Mouse (Mus musculus) embryonic facial prominence, embryonic 11.5 days (tissue): Measurements from ENCODE around the gene Kctd20. TPM values are rescaled to one million over a fixed set of nuclear protein-coding genes. Genes with fewer than 3 reads are reported as not detected.

ENCODE experiments used
- ATAC-seq: fragments of 200-750 bp; cut with Nextera tagmentation; replicated peaks from 2 replicates; pipeline ENCODE4 v1.8.0; 2017; ENCODE audit warnings: low read depth; ENCODE audit not compliant: insufficient number of reproducible peaks, low FRiP score, low TSS enrichment
- DNase-seq: peaks from one replicate; pipeline ENCODE4 v3.0.0-alpha.2; 2015; ENCODE audit warnings: low spot score
- H3K27ac ChIP-seq: fragments of 300-500 bp; sonication (generic); replicated peaks from 2 replicates; pipeline ENCODE4 v1.5.1; 2014; ENCODE audit warnings: mild to moderate bottlenecking, low read depth, low read length, control low read depth
- H3K27me3 ChIP-seq: fragments of 300-500 bp; sonication (generic); 2 replicates; pipeline ENCODE4 v1.6.1; 2014; ENCODE audit warnings: mild to moderate bottlenecking, low read length, moderate library complexity, mixed read lengths; ENCODE audit not compliant: control insufficient read depth, insufficient read depth
- H3K36me3 ChIP-seq: fragments of 300-500 bp; sonication (generic); replicated peaks from 2 replicates; pipeline ENCODE4 v1.6.1; 2014; ENCODE audit warnings: low read depth, mild to moderate bottlenecking, low read length, moderate library complexity, mixed read lengths; ENCODE audit not compliant: control insufficient read depth, insufficient read depth
- H3K4me1 ChIP-seq: fragments of 300-500 bp; sonication (generic); 2 replicates; pipeline ENCODE4 v1.6.1; 2014; ENCODE audit warnings: low read length, mixed read lengths; ENCODE audit not compliant: control insufficient read depth, insufficient read depth
- H3K4me2 ChIP-seq: fragments of 300-500 bp; sonication (generic); 2 replicates; pipeline ENCODE4 v1.6.1; 2014; ENCODE audit warnings: low read depth, mild to moderate bottlenecking, control low read depth, low read length, moderate library complexity
- H3K4me3 ChIP-seq: fragments of 300-500 bp; sonication (generic); 2 replicates; pipeline ENCODE4 v1.5.1; 2014; ENCODE audit warnings: low read depth, low read length, control low read depth
- H3K9ac ChIP-seq: fragments of 300-500 bp; sonication (generic); replicated peaks from 2 replicates; pipeline ENCODE4 v1.6.1; 2014; ENCODE audit warnings: mild to moderate bottlenecking, control low read depth, low read length
- H3K9me3 ChIP-seq: fragments of 300-500 bp; sonication (generic); replicated peaks from 2 replicates; pipeline ENCODE4 v1.6.1; 2016; ENCODE audit warnings: mild to moderate bottlenecking, low read length, inconsistent platforms, mixed read lengths; ENCODE audit not compliant: control insufficient read depth
- WGBS: fragments of 180-500 bp; shearing (Covaris S2); extraction: QIAGEN DNeasy Blood & Tissue Kit; methylation state at CpG from one replicate; pipeline ENCODE4 v1.1.7; 2014; 5-methylcytosine and 5-hydroxymethylcytosine counted together
- polyA plus RNA-seq: library from polyadenylated mRNA; unstranded; fragments of >200 nt; fragmentation: Nextera tagmentation; extraction: Ambion mirVana; gene quantifications from 2 replicates; pipeline ENCODE4 v1.2.1, GENCODE M21; 2014

Gene Kctd20
- polyA plus RNA-seq, 1 experiment from 2014 or later: 109 TPM

DNA sequence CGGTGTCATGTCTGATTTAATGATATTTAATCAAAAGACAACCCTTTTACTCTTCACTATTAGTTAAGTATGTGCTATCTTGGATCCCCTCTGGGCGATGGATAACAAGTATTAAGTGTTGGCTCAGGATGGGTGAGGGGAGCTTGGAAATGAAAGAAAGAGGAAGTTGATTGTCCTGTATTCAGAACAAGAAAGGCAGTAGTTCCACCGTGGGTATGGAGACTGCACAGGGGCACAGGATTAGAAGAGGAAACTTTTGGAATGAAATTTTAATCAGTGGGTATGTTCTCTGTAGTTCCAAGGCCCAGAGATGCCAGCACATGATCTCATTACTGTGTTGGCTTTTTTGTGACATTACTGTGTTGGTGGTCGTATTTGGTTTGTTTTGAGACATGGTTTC lies 999 bp upstream of the Kctd20 start:
- H3K9me3 ChIP-seq: no peaks in the 10 kb centered on the region
- no peak overlapping the region for H3K9ac ChIP-seq
- no peak overlapping the region for H3K4me2 ChIP-seq
- H3K4me1 ChIP-seq: peaks cover 3% of the 10 kb centered on the region
- no peaks in the 10 kb centered on the region for H3K36me3 ChIP-seq
- H3K27ac ChIP-seq: no peak overlapping the region
- DNase-seq: no peak
- H3K4me3 ChIP-seq: no peak overlapping the region
- WGBS: 66% methylated on average over 4 of the region's 4 CpGs
- H3K27me3 ChIP-seq: no peaks in the 10 kb centered on the region
- ATAC-seq: no peak

GRCm38 (mm10) chr17:28953251-28953650 lies 1.5 kb downstream of the Kctd20 start:
- Histone ChIP-seq H3K9ac (peak overlapping the region; percentile 90), H3K36me3 (no peaks in the 10 kb centered on the region), H3K9me3 (no peaks in the 10 kb centered on the region), H3K4me3 (peak overlapping the region; percentile 52), H3K27ac (no peak overlapping the region), H3K27me3 (no peaks in the 10 kb centered on the region), H3K4me2 (peak overlapping the region; percentile 68), H3K4me1 (peaks cover 3% of the 10 kb centered on the region)
- WGBS: 26% methylated on average over 9 of the region's 9 CpGs
- ATAC-seq (no peak), DNase-seq (peak; percentile 21)

DNA sequence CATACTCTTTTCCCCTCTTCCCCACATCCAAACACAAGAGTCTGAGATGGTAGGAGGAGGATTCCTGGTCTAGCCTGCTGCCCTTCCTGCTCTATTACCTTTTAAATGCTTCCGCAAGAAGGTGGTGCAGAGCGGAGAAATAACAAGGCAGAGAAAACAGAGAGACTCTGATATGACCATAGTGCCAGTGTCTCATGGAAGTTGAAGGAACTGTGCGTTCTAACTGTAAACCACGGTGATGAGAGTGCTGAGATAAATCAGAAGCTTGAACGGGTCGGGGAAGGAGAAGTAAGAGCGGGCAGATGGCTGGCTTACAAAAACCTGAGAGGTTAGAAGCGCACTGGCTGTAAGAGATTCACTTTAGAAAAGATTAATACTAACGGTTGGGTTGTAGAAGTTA lies 2.7 kb downstream of the Kctd20 start:
- no peaks in the 10 kb centered on the region for H3K36me3 ChIP-seq
- no peaks in the 10 kb centered on the region for H3K9me3 ChIP-seq
- H3K4me3 ChIP-seq: no peak overlapping the region
- peaks cover 3% of the 10 kb centered on the region for H3K4me1 ChIP-seq
- no peak overlapping the region for H3K27ac ChIP-seq
- WGBS: 96% methylated on average over 9 of the region's 9 CpGs
- no peaks in the 10 kb centered on the region for H3K27me3 ChIP-seq
- no peak overlapping the region for H3K9ac ChIP-seq
- H3K4me2 ChIP-seq: no peak overlapping the region
- ATAC-seq (no peak), DNase-seq (no peak)

- Histone ChIP-seq H3K4me2 (no peak overlapping the region), H3K4me1 (no peaks in the 10 kb centered on the region), H3K36me3 (peaks cover 17% of the 10 kb centered on the region), H3K9ac (no peak overlapping the region), H3K9me3 (no peaks in the 10 kb centered on the region), H3K4me3 (no peak overlapping the region), H3K27me3 (no peaks in the 10 kb centered on the region), H3K27ac (no peak overlapping the region)
- no peak for ATAC-seq
- no peak for DNase-seq
- WGBS: 82% methylated on average over 10 of the region's 10 CpGs
Observed at GRCm38 (mm10) chr17:28960597-28960996, 8.8 kb downstream of the Kctd20 start.

DNA sequence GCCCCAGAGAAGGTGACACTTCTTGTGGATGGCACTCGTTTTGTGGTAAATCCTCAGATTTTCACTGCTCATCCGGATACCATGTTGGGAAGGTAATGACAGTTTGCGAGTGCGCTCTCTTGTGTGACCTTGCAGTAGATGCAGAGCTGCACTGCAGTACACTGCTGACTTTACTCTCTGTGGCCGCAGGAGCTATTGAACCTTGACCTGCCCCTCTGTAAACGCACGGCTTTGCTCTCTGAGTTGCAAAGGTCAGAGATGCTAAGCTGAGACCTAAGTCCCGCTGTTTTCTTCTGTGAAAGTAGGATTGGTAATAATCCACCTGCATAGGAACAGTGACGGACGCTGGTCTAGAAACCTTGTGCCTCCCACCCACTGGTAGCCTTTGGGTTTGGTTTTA lies 9.8 kb downstream of the Kctd20 start:
- H3K27ac ChIP-seq: no peak overlapping the region
- H3K4me3 ChIP-seq: no peak overlapping the region
- no peak overlapping the region; the same call in 1 of the 2 replicates for H3K9ac ChIP-seq
- H3K4me1 ChIP-seq: no peaks in the 10 kb centered on the region
- no peak for DNase-seq
- no peaks in the 10 kb centered on the region for H3K27me3 ChIP-seq
- ATAC-seq: no peak
- H3K9me3 ChIP-seq: no peaks in the 10 kb centered on the region
- H3K4me2 ChIP-seq: no peak overlapping the region
- peaks cover 19% of the 10 kb centered on the region for H3K36me3 ChIP-seq
- WGBS: 84% methylated on average over 10 of the region's 10 CpGs

DNA sequence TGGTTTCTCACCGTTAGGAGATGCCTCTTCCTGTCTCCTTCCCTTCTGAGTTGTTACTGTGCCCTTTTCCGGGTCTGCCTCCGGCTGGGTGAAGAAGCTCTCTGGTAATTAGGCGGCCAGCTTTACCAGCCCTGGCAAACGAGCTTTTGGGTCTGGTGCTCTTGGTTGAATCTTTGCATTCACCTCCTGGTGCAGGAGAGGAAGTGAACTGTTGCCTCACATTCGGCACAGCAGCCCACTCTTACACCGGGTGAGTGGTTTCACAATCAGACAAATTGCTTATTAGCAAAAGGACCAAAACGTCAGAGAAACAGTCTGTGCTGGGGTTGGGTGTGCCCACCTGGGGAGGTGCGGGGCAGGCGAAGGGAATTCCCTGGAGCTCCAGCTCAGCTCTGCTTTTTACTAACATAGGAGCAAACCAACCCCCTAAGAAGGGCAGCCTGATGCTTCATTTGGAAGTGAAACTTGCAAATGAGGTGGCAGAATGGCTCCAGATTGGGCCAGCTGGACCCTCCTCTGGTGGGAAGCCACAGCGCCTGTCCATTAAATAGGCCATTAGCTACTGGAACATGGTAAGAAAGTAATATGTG lies 15.4 kb downstream of the Kctd20 start:
- no peaks in the 10 kb centered on the region for H3K4me1 ChIP-seq
- H3K4me3 ChIP-seq: no peak overlapping the region
- H3K27ac ChIP-seq: no peak overlapping the region
- H3K9ac ChIP-seq: no peak overlapping the region
- H3K9me3 ChIP-seq: no peaks in the 10 kb centered on the region
- no peaks in the 10 kb centered on the region for H3K27me3 ChIP-seq
- no peak overlapping the region for H3K4me2 ChIP-seq
- 84% methylated on average over 11 of the region's 11 CpGs for WGBS
- H3K36me3 ChIP-seq: peaks cover 19% of the 10 kb centered on the region
- DNase-seq: no peak
- ATAC-seq: no peak

- Histone ChIP-seq H3K4me1 (no peaks in the 10 kb centered on the region), H3K4me2 (no peak overlapping the region), H3K9me3 (no peaks in the 10 kb centered on the region), H3K27ac (no peak overlapping the region), H3K36me3 (peaks cover 7% of the 10 kb centered on the region), H3K9ac (no peak overlapping the region), H3K4me3 (no peak overlapping the region), H3K27me3 (no peaks in the 10 kb centered on the region)
- DNase-seq (no peak), ATAC-seq (no peak)
Observed at GRCm38 (mm10) chr17:28970122-28970521, 18.4 kb downstream of the Kctd20 start.

DNA sequence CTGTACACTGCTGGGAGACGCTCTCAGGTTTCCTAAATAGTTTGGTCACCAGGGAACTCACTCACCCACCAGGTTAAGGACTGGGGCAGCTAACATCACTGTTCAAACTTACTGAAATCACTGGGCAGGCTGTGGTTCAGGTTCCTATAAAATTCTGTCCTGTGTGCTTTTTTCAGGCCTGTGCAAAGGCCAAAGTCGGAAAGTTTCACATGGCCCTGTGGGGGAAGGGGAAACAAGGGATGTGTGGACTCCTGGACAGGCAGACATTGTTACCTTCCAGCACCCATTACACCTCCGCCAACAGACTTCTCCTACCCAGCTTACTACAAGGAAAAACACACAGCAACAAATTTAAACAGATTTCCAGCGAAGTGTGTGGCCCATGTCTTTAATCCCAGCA lies 27.3 kb downstream of the Kctd20 start:
- Histone ChIP-seq H3K27me3 (no peaks in the 10 kb centered on the region), H3K4me2 (no peak overlapping the region), H3K9ac (no peak overlapping the region), H3K9me3 (no peaks in the 10 kb centered on the region), H3K4me3 (no peak overlapping the region), H3K27ac (no peak overlapping the region), H3K36me3 (peaks cover 3% of the 10 kb centered on the region; the same call in 1 of the 2 replicates), H3K4me1 (no peaks in the 10 kb centered on the region)
- DNase-seq (no peak), ATAC-seq (no peak)
- 84% methylated on average over 4 of the region's 4 CpGs for WGBS
